Mouse (Mus musculus) gastrocnemius, postnatal 36 days (tissue): ENCODE measurements around the gene Epx. TPM values are rescaled to one million over a fixed set of nuclear protein-coding genes. Genes with fewer than 3 reads are reported as not detected.
"Not testable (repeated sequence)": the region's sequence is repeated elsewhere in the genome, so short reads cannot be mapped to it uniquely, and the experiment has no call there.

Experiments
- DNase-seq, 2 experiments: peaks; one replicate each; pipeline ENCODE4 v3.0.0; 2022
- intact Hi-C: fragments of 180-260 bp; cut with DNase I; formaldehyde crosslinking; loops from one replicate; pipeline ENCODE4 v1.15.1; 2025
- long read RNA-seq, 2 experiments: library from polyadenylated mRNA; stranded (forward); transcript quantifications; one replicate each; pipeline ENCODE4 v2.0.0; 2021
- total RNA-seq, 2 experiments: library from RNA; stranded (reverse); gene quantifications; 2 replicates each; pipeline ENCODE4 v1.2.3; 2021

Epx gene
- not detected for total RNA-seq
- long read RNA-seq, experiment 1: 0 reads
- long read RNA-seq, experiment 2: 0 reads

DNA sequence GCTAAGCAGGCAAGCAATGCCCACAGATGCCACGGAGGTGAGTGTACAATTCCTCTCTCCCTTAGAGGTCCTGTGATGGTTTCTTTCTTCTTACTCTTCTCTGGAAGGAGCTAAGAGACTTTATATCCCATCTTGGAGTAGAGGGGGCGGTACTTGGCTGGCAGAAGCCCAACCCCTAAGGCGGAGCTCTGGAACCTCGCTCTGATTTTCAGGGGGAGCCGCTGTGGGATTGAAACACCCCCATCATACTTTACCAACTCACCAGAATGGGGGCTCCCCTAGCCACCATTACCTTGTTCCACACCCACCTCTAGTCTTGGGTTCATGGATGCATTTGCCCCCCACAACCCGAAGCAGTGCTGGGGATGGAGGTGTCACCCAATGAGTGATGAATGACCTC, at the start of gene Epx:
Gene Epx, minus strand, starts transcription at position 101 of the 400 bp plus-strand sequence.
- intact Hi-C loops: no loop called here
- no peak for DNase-seq

DNA sequence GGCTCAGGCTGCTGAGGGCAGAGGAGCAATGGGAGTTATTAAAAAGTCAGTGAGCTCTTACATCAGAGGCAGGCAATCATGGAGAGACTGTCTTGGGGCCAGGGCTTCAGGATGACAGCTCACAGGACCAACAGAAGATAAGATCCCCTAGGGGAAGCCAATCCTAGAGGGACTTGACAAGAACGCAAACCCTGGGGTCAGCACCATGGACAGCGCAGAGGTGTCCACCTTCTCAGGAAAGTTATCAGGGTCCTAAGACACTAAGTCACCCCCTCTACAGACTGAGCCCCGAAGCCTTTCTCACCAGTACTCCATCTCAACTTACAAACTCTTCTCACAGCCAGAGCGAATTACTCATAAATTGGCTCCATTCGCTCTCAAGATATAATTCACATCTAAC, 45.6 kb upstream of the Epx start, which contains the start of gene Olfr464:
Gene Olfr464, minus strand, starts transcription at position 2 of the 400 bp plus-strand sequence.
- intact Hi-C loops: no loop called here
- DNase-seq: no peak

- intact Hi-C loops: no loop called here
- DNase-seq: no peak
Observed at GRCm38 (mm10) chr11:87920301-87920700, 45.0 kb upstream of the Epx start.

GRCm38 (mm10) chr11:87916005-87916404, 40.7 kb upstream of the Epx start:
- DNase-seq: no peak
- intact Hi-C loops: no loop called here

DNA sequence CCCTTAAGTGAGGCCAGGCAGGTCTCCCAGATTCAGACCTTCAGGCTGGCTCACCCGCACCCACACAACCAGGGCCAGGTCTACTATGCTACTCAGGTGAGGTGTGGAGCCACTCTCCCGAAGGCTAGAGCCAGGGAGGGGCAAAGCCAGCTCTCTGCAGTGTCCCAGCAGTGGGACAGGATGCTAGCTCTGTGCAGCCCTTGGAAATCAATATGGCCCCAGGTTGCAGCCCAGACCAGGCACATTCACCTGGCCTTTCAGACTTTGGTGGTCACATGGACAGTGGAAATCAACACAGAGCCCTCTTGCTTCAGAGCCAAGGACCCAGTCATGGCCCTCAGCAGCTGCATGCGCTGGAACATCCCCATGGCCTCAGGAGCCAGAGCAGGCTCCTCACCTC, 29.0 kb upstream of the Epx start:
- DNase-seq: no peak
- intact Hi-C loops: no loop called here

DNA sequence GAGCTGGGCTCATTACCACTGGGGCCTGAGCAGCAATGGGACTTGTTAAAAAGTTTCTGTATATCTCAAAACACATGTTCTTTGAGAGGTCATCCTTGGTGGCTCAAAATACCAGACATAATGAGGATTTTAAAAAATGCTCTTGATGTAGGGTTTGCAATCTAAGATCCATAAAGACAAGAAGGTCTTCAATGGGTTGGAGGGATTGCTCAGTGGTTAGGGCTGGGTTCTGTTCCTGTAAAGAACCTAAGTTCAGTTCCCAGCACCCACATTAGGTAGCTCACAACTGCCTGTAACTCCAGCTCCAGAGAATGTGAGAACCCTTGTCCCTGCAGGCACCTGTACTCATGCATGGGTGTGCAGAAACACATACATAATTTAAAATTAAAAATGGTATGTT, 22.0 kb upstream of the Epx start, which contains the start of gene Olfr463:
Gene Olfr463, minus strand, starts transcription at position 101 of the 400 bp plus-strand sequence.
- intact Hi-C loops: no loop called here
- DNase-seq: no peak

- DNase-seq: no peak
- intact Hi-C loops: no loop called here
Observed at GRCm38 (mm10) chr11:87892168-87892567, 16.8 kb upstream of the Epx start, which contains the start of gene Olfr462. Gene Olfr462 (minus strand): TSS chr11:87892268.

DNA sequence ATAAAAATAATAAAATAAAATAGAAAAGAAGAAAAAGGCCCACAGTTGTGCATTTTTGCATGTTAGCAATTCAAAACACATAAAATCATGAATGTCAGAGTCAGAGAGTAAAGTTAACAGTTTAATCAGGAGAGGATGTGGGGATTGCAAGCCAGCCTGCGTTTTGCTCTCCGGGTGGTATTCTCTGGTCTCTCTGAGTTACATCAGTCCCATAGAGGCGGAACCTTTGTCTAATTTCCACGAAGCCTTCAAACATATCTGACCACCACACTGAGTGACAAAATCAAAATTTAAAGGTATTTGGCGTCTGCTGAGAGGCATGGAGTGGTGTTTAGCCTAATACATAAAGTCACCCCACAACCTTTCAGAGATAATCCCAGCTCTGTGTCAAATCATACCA, 9.5 kb upstream of the Epx start:
- intact Hi-C loops: no loop called here
- DNase-seq: no peak

- intact Hi-C loops: no loop called here
Observed at GRCm38 (mm10) chr11:87883493-87883892, 8.2 kb upstream of the Epx start.

DNA sequence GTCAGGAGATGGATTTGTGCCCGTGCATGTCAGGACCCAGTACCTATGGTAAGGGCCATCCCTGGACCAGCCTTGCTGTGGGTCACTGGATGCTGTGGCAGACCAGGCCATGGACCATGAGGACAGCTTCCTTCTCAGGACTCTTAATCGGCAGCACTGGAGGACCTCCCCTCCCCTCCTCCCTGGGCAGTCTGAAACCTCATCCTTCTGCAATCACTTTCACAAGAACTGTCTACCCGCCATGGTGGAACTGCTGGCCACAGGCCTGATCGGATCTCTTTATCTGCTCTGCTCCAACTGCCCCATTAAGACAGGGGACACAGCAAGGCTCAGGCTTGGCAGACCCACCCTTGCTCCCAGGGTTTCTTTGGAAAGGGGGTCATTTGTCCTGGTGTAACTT, 6.4 kb upstream of the Epx start:
- intact Hi-C loops: no loop called here
- no peak for DNase-seq

More at GRCm38 (mm10) chr11:87883493-87883892, 8.2 kb upstream of the Epx start:
- DNase-seq: no peak

DNA sequence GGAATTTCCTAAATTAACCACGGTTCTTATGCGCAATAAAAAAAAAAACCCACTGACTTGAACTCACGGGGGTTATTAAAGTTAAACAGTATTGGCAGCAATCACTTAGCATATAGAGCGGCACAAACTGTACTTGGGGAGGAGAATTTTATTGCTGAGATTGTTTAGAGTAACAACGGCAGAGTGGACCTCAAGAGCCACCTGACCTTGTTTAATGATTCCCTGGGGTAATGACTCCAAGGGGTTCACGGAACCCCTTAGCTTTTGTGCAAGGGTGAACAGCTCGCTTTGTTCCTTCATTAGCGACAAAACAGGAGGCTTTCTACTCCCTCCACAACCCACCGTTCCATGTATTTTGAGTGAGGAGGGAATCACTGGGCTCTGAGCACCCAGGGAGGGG, 4.5 kb upstream of the Epx start:
- no peak for DNase-seq
- intact Hi-C loops: no loop called here

- intact Hi-C loops: no loop called here
- no peak for DNase-seq
Observed at GRCm38 (mm10) chr11:87871766-87872165, 3.6 kb downstream of the Epx start.

DNA sequence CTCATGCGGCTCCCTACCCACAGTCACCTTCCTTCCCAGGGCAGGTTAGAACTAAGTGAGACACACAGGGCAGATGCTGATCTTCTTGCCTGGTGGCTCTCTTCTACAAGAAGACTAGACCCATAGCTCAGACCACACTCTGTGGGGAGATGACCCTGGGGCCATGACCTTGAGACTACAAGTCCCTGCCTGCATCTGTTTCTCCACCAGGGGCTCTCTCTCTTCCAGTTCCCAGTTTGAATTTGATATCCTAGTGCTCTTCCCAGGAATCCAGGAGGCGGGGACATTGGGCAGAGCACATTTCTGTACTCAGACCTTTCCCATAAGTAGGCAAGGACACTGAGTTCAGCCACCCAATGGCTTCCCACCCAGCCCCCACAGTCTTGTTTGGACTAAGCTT, 5.2 kb downstream of the Epx start:
- intact Hi-C loops: no loop called here
- DNase-seq: no peak

DNA sequence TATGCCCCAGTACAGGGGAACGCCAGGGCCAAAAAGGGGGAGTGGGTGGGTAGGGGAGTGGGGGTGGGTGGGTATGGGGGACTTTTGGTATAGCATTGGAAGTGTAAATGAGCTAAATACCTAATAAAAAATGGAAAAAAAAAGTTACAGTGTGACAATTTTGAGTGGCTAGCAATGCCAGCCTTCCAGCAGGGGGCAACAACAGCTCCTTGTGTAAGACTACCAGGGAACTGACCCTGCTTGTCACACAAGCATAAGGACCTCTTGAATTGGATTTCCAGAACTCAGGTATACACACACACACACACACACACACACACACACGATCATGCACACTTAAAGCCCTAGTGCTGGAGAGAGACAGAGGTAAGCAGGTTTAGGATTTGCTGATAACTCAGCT, 8.4 kb downstream of the Epx start:
- DNase-seq, intact Hi-C loops: not testable (repeated sequence)

DNA sequence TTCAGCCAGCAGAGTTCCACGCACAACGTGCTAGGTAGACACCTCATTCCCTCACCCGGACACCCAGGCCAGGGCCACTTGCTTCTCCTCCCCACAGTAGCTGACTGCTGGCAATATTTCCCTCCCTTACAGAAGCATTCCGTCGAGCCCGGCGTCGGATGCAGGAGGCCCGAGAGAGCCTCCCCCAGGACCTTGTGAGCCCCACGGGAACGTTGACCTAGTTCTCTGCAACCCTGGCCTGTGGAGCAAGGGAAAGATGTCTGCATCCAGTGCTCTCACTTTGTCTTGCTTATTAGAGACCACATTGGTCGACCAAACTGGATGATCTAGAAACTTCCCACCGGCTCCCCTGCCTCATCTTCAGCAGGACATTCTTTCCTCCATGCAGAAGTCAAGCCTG, 12.5 kb downstream of the Epx start:
- intact Hi-C loops: no loop called here
- DNase-seq: no peak

GRCm38 (mm10) chr11:87860426-87860825, 14.9 kb downstream of the Epx start:
- no peak for DNase-seq
- intact Hi-C loops: no loop called here

- DNase-seq: no peak
- intact Hi-C loops: no loop called here
Observed at GRCm38 (mm10) chr11:87859273-87859672, 16.1 kb downstream of the Epx start.

GRCm38 (mm10) chr11:87854550-87854949, 20.8 kb downstream of the Epx start:
- intact Hi-C loops: no loop called here

DNA sequence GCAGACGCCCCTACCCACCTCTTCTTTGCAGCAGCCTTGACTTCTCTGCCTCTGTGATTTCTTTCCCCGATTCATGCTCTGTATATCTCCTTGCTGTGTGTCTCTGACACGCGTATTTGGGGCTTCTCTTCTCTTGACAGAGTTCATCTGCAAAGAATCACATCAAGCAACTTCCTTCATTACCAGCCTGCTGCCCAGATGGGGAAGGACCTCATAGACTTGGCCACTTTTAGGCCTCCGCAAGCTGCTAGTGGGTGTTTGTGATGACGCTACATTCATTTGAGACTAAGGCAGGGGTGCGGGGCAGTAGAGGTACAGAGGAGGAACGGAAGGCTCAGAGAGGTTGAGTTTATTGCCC, 21.8 kb downstream of the Epx start:
- intact Hi-C loops: no loop called here
- no peak for DNase-seq

More at GRCm38 (mm10) chr11:87854550-87854949, 20.8 kb downstream of the Epx start:
- no peak for DNase-seq

GRCm38 (mm10) chr11:87852690-87853596, 22.4 kb downstream of the Epx start, which contains the start of gene Mks1:
Gene Mks1 (plus strand): TSS chr11:87853215.
- peak; percentile 81 to 86 for DNase-seq
- intact Hi-C loops: no loop called here

- intact Hi-C loops: no loop called here
- DNase-seq: no peak
Observed at GRCm38 (mm10) chr11:87847884-87848283, 27.5 kb downstream of the Epx start.
